Mouse (Mus musculus) cerebellum, adult 18-20 months (tissue): Measurements from ENCODE around the gene Jund.
A peak's percentile ranks its signal among the peaks of the same experiment; 100 is the strongest.

Experiments
- DNase-seq, 2 experiments: peaks; one replicate each; pipeline ENCODE4 v3.0.0; 2021

The Jund gene

DNA sequence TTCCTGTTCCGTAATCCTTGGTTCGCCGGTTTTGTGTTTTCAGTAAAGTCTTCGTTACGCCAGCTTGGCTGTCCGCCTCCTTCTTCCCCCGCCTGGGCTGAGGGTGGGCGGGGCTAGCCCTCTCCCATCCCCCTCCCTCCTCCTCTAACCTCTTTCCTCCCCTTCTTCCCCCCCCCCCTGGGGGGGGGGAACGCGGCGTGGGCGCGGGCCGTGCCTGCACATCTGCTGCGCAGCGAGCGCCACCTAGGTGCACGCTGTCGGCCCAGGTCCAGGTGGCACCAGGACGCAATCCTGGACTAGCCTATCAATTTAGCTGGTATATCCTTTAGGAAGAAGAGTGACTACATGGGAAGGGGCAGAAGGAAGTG is 1.8 kb downstream of the Jund start:
- DNase-seq, result peak; percentile 86 to 89

DNA sequence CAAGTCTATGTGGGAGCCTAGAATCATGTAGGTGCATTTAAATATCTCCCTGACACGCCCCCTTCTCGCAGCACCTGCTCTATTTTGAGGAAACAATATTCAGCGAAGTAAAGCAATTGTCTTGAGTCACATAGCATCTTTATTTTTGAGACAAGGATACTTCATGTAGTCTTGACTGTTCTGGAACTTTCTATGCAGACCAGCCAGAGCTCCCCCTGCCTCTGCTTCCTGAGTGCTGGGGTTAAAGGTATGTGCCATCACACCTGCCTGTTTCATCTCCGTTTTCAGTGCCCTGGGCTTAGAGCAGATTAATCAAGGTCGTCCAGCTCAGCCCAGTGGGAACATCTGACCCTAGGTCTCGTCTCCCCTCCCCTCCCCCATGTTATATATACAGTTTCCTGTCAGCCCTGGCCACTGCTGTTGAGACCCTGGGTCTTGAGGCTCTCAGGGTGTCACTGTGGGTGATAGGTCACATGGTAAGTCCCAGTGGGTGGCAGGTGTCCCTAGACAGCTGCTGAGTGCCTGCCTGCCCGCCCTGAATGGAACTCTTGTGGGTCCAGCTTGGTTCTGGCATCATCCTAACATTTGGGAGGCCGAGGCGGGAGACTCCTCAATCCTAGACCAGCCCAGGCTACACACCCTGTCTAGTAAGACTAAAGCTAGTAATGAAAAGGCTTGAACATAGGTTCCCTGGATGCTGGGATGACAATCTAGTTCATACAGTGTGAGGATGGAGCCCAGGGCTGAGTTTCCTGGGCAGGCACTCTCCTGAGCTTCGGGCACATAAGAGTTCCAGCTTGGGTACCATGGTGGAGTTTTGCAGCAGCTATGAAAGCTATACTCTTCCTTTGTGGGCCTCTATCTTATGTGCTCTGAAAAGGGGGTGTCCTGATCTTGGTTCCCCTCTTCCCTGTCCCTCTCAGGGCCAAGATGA is 2.6 kb downstream of the Jund start:
- peak in 1 of 2 experiments; percentile 35 for DNase-seq

DNA sequence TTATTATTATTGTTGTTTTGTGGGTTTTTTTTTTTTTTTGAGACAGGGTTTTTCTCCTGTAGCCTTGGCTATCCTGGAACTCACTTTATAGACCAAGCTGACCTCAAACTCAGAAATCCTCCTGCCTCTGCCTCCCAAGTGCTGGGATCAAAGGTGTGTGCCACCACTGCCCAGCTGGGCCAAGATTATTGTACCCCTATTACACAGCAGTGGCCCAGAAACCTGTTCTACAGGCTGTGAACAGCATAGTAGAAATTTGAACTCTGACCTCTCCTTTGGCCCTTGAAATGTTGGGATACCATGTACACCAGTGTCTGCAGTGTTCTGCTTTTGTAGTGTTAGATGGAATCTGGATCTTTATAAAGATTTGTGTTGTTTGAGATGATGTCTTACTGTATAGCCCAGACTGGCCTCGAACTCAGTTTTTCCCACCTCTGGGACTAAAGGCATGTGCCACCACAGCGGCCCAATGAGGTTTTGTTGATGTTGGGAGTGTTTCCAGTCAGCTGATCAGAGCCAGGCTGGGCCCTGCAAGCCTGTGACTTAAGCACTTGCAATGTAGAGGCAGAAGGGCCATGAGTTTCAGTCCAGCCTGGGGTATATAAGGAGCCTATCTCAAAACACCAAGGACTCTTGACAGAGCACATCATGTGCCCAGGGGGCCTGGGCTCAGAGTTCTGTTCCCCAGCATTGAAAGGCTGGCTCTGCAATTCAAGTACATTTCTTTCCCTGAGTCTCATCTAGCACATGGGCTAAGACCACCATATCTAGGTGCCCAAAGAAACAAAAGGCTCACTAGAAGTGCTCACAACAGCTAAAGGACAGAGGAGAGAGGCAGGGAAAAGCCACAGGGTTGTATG is 3.5 kb downstream of the Jund start:
- DNase-seq, result no peak

DNA sequence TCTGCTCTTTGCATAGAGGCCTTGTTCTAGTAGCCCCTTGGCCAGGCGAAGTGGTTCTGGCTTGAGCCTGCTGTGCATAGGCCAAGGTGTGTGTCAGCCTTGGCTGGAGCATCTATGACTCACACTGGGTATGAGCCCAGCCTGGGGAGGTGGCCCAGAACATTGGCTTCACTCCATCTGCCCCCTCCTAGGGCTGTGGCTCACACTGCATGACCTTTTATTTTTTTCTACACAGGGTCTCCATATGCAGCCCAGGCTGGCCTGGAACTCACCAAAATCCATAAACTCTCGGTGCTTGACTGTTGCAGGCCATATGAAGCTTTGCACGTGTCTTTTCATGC is 4.1 kb downstream of the Jund start:
- DNase-seq, result peak; percentile 87 to 89

DNA sequence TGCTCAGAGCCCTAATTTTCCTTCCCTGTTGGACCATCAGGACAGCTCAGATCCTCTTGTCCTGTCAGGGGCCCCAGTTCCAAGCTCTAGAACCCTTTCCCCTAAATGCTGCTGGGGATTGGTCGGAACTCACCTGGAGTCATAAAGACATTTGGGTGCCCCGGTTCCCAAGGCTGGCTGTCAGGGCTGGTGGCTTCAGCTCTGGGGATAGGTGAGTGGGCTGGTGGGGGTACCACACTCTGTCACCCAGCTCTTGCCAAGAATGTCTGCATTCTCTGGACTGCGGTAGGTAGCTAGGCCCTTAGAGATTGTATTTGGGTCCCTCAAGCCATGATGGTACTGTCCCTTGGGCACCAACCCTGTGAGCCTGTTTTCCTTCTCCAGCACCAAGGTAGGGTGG is 4.5 kb downstream of the Jund start, which contains the start of gene Iqcn:
Iqcn (plus strand) TSS at position 171 of the 400 bp plus-strand sequence.
- DNase-seq, result no peak

DNA sequence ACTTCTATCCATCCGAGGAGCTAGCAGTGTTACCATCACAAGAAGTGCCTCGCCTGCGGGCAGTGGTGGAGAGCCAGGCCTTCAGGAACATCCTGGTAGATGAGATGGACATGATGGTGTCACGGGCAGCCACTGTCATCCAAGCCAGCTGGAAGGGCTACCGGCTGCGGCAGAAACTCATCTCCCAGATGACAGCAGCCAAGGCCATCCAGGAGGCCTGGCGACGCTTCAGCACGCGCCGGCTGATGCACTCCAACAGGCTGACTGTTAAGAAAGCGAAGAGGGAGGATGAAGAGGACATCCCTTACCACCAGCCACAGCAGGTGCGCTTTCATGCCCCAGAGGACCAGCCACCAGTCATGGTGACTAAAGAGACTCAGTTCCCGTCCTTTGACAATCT is 9.5 kb downstream of the Jund start:
- DNase-seq, result no peak

DNA sequence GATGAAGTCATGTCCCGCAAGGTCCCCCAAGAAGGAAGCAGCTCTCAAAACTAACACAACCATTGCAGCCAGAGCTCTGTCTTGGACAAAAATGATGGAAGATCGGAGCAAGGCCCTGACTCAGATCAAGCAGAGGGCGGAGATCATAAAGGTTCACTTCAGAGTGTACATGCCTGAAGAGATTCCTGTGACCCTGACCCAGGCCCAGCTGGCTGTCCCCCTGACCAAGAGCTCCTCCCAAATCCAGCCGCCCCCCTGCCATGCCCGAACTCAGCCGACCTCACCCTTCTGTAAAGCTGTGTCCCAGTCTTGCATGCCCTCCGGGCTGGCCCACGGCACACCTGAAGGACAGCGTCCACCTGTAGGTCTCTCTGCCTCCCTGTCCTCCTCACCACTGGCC is 11.0 kb downstream of the Jund start:
- no peak for DNase-seq

DNA sequence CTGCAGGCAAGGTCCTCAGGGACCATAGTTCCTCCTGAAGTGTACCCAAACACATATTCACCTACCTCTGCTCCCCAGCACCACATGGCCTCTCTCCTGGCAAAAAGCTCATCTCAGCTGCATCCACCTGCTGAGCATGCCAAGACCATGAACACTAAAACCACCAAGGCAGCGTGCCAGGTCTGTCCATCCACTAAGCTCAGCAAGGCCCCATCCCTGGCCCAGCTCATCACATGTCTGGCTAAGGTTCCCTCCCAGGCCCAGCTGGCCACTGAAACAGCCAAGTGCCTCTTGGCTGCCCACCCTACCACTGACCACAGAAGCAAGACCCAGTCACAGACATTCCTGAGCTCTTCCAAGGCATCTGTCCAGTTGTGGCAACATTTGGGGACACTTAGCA is 11.5 kb downstream of the Jund start:
- peak in 1 of 2 experiments; percentile 45 for DNase-seq

DNA sequence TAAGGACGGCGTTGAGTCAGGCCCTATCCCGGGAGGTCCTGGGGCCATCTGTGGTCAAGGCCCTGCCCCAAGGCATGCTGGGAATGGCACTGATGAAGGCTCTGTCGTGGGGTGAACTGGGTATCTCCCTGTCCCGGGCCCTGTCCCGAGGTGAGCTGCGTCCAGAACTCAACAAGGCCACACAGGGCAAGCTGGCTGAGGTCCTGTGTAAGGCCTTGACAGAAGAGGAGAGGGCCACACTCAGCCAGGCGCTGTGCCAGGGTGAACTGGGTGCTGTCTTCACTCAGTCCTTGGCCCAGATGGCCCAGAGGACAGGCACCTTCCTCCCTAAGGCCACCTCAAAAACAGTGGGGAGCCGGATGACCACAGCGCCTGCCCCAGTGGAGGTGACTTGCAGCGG is 12.3 kb downstream of the Jund start:
- DNase-seq, result no peak

DNA sequence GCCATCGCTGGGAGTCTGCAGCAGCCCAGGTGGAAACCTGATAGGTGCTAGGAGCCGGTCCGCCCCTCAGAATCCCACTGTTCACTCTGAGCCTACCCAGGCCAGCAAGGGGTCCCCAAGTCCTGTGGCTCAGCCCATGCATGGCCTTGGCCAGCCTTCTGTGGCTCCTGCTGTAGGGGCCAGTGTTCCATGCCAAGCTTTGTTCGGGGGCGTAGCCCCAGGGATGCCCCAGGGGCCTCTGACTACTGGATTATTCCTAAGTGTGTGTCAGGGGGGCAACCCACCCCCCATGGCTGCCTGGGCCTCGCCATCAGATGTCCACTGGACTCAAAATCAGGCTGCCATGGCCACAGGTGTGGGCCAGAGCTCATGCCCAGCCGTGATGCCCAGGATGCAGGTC is 15.2 kb downstream of the Jund start:
- DNase-seq, result no peak

DNA sequence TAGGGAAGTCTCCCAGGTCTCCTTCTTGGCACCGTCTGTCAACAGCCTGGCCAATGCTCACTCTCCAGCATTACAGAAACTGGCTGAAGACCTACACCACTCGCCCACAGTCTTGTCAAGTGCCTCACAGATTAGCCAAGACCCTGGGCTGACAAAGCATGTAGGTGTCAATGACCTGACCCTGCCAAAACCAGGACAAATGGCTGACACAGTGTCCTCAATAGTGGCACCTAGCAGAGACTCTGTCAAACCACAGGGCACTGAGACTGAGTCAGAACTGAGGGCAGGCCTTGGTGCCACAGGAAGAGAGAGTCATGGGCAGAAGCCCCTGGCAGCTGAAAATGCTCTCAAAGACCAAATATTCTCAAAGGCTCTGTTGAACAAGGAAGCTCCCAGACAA is 16.3 kb downstream of the Jund start:
- no peak for DNase-seq

DNA sequence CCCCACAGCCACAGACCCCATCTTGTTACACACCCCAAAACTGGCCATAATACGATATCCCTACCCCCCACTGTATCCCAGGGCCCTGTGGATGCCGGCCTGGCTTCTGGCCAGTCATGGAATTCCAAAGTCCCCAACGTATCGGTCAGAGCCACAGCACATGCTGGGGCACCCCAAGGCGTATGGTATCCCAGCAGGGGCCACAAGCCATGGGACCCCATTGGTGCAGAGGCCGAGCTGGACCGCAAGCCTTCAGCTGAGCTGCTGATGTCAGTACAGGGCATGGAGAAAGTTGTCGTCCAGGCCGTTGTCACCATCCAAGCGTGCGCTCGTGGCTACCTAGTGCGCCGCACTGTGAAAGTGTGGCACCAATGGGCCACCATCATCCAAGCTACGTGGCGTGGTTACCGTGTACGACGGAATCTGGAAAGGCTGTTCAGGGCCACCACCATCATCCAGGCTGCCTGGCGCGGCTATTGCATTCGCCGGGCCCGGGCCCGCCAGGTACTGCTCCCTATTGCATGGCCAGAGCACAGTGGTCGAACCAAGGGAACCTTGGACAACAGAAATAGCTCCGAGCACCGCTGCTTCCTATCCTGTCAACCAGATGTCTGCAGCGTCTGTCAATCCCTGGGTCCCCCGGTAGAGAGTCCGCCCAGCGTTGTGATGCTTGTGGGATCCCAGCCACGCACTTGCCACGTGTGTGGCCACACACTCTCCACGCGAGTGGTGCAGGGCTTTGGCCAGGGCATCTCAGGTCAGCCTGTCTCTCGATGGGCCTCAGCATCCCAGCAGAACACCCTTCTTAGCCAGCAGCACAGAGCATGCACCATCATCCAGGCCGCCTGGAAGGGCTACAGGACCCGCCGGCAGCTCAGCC is 18.0 kb downstream of the Jund start:
- no peak for DNase-seq

DNA sequence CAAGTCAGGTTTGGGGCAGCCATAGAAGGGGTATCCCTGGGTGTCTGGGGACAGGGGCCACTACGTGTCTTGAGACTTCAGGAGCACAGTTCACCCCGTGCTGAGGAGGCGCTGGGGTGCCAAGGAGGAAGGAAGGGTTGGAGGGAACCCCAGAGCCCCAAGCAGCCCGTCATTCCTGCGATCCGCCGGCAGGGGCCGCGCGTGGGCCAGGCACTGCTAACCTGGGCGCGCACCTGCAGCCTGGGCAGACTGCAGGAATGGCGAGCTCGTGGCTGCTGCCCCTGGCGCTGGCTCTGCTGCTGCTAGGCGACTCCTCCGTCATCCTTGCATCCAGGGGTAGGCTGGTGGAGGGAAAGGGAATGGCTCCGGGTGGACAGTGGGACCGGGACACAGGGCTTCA is 19.5 kb downstream of the Jund start, which contains the start of gene Gm3336:
Gm3336 (plus strand) TSS at position 247 of the 400 bp plus-strand sequence.
- peak; percentile 78 to 86 for DNase-seq

DNA sequence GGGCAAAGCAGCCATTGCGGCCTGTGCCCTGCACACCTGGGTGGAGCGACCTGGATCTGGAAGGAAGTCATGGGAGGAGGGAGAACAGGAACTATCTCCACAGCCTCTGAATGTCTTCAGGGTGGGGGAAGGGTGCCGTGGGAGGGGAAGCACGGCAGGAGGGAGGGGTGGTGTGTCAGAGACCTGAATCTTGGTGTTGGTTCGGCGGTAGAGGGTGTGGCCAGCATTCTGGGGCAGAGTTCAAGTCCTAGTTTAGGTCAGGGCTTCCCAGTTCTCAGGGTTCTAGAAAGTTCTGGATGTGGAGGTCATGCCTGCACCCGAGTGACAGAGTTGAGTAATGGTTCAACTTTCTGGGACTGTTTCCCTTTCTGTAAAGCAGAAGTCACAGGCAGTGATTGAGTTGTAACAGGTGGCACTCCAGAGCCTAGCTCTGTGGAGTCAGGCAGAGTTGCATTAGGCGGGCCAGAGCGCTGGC is 21.1 kb downstream of the Jund start:
- no peak for DNase-seq

DNA sequence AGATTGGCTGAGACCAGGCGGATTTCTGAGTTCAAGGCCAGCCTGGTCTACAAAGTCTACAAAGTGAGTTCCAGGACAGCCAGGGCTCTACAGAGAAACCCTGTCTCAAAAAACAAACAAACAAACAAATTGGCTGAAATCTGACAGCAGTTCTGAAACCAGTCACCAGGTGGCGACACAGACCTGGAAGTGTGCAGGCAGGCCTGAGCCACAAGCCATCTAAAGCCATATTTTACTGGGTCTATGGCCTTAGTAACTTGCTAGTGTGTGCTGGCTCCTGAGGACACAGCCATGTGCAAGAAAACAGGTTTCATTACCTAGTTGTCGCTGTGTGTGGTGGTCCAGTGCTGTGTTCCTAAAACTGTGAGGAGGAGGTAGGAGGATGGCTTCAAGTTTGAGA is 22.0 kb downstream of the Jund start:
- peak; percentile 71 to 89 for DNase-seq

DNA sequence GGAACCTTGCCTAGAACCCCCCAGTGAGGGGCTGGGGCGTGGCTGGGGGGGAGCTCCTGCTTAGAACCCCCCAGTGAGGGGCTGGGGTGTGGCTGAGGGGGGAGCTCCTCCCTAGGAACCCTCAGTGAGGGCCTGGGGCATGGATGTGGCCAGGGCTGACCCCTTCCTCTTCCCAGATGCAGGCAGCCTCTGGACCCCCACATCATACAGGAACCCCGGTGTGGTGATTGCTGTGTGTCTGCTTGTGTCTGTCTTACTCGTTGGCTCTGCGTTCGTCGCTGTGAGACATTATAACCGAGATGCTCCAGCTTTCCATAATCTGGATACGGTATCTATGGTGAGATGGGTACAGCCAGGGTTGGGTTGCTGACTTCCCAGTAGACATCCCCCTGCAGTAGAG is 22.9 kb downstream of the Jund start:
- no peak for DNase-seq

DNA sequence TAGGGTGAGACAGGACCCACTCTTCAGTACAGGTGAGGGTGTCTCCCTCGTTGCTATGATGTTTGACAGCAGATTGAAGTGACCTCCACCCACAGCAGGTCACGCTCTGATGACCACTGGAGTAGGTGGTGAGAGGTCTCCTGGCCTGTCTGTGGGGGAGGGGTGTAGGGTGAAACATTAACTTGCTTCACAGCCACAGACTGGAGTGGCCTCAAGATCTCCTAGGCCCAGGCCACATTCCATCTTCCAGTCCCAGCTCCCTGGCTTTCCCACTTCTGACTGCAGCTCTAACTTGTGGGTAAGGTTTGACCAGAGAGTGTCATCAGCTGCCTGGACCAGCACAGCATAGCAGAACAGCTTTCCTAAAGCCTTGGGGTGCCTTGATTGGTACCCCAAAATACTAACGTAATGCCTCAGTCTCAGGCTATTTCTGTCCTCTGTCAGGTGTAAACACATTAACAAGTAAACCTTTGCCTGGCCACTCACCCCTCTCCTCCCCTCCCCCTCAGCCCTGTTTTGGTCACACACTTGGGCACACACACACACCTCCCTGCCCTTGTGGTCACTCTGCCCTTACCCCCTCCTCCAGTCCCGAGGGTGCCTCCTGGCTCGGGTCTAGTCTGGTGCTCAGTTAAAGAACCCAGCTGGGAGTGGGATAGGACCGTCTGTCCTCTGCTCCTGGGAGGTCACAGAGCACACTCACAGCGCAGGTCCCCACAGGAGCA is 24.9 kb downstream of the Jund start, which contains the start of gene Pde4c:
Pde4c (plus strand) TSS at position 235 of the 725 bp plus-strand sequence.
- DNase-seq, result no peak

DNA sequence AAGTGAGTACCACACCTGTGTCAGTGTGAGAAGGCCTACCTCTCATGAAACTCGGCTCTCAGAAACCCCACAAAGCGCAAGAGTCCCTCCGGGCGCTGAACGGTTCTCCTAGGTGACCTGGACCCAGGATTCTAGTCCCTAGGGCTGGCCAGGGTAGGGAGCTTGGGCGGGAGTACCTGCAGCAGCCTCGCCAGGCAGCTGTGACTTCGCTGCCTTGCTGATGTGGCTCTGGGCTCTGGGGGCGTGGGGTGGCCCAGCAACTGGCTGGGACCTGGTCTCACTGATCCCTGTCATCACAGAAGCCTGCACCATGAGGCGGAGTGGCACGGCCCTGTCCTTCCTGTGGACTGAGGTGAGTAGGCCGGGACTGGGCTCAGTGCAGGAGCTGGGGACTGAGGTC is 25.5 kb downstream of the Jund start:
- DNase-seq, result no peak

DNA sequence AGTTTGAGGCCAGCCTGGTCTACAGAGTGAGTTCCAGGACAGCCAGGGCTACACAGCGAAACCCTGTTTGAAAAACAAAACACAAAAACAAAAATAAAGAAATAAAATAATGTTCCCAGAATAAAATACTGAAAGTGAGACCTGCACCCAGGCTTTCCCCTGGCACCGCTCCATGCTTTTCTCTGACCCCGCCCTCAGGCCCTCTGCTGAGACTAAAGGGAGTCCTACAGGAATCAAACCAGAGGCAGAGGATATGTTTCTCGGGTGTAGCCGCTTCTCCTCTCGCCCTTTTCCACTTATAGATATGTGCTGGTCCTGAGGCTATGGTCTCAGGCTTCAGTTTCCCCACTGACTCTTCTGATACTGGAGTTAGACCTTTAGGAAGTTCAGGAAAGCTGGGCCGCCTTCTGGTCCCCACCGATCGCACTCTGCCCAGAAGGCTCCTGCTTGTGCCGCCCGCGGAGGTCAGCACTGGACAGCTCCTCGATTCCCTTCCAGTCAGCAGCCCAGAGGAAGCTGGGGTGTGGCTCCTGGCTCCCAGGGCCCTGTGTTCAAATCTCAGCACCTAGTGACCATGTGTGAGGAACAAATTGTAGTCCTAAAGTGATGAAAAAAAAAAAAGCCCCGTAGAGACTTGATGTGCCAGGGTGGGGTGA is 27.2 kb downstream of the Jund start:
- DNase-seq, result no peak

DNA sequence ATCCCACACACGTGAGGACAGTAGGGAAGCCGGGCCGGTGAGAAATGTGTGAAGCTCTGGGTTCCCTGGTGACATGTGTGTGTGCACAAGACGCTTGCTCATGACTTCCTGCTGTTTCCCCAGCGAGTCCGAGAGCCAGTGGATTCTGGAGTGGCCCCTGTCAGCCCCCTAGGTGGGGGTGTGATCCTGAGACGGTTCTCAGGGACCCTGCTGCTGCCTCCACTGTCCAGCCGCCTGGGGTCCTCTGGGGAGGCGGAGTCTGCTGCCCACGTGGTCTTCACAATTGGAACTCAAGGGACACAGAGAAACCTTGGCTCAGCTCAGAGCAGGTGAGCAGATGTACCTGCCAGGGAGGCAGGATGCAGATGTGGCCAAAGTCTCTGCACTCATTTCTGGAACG is 28.0 kb downstream of the Jund start:
- DNase-seq, result no peak

DNA sequence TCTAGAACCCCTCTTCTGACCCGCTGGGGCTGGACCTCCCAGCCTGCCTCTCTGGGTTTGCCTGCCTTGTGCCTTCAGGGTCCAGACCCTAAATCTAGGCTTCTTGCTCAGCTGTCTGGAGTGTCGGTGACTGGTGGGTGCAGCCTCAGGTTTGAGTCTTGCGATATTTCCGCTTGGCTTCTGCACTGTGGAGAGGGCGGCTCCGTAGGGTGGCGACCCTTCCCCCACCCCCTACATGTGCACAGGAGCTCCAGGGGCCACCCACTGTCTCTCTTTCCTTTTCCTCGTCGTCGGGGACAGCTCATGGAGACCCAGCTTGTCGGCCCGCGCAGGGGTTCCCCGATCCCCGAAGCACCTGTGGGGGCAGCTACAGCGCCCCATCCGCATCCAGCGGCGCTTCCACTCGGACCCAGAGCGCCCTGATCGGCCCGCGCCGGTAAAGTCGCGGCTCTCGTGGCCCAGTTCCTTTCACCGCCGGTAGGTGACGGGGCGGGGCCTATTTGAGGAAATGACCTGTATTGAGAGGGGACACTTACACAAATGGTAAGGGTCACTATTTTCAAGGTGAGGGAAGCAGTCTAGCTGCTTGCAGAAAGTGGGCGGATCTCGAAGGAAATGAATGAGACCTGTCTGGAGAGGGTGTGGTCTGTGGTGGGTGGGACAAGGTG is 31.2 kb downstream of the Jund start:
- DNase-seq, result no peak
